Mouse (Mus musculus) cerebellum, postnatal 4 days (tissue): Measurements from ENCODE around the gene Bcar3.

Experiments
- DNase-seq, 2 experiments: peaks; one replicate each; pipeline ENCODE4 v3.0.0; 2022; ENCODE audit warnings: low spot score in 2 of 2, mixed read lengths in 1 of 2

The Bcar3 gene

DNA sequence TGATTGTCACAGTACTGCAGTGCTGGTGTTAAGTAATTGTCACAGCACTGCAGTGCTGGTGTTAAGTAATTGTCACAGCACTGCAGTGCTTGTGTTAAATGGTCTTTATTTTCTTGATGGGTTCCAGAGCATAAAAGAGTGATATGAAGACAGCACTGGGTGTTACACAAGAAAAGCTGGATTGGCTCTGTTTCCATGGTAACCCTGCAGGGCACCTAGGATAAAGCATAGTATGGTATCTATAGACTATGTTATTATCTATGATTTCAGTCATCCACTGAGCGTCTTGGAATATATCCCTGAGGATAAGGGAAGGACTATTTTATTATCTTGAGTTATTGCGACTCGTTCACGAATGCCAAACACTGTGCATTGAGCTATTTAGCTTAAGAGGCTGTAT, 162.9 kb downstream of the Bcar3 start:
- DNase-seq, result no peak

DNA sequence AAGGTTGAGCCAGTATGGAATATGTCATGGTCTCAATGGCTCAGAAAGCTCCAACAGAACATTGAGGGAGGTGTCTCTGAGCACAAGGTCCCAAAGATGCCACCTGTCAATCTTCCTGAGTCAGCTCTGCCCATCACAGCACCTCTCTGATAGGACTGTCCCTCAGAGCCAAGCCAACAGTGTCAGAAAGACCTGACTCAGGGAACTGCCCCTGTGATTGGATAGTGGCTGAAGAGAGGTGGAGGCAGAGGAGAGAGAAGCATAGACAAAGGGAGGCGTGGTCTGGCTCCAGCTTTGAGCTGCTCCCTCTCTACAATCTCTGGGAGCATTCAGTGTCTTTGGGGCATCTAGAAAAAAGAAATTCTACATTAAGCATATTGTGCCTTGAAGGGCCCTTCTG, 163.8 kb downstream of the Bcar3 start:
- no peak for DNase-seq

GRCm38 (mm10) chr3:122458743-122459142, 164.8 kb downstream of the Bcar3 start:
- DNase-seq, result no peak

- no peak for DNase-seq
Measured at GRCm38 (mm10) chr3:122460848-122461511, 167.0 kb downstream of the Bcar3 start.

GRCm38 (mm10) chr3:122461512-122461881, 167.6 kb downstream of the Bcar3 start:
- DNase-seq, result no peak

GRCm38 (mm10) chr3:122461932-122462871, 168.3 kb downstream of the Bcar3 start:
- peak in 1 of 2 experiments; percentile 37 for DNase-seq

DNA sequence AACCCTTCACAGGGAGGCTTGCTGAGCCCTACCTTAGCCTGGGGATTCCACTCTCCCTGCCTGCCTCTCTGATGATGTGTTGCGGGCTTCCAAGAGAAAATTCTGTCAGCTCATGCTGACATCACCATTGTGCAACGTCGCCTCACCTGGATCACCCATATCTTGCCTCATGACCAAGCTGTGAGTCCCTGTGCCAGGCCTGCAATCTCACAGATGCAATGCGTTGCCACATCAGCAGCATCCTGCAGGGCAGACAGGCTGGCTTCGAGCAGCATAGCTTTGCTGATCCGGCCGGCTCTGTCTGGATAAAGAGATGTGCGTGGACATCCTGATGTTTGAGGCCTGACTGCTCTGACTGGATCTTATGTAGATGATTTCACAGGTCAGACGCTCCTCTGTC, 169.2 kb downstream of the Bcar3 start:
- no peak for DNase-seq

GRCm38 (mm10) chr3:122466100-122466730, 172.3 kb downstream of the Bcar3 start:
- peak in 1 of 2 experiments; percentile 54 for DNase-seq

DNA sequence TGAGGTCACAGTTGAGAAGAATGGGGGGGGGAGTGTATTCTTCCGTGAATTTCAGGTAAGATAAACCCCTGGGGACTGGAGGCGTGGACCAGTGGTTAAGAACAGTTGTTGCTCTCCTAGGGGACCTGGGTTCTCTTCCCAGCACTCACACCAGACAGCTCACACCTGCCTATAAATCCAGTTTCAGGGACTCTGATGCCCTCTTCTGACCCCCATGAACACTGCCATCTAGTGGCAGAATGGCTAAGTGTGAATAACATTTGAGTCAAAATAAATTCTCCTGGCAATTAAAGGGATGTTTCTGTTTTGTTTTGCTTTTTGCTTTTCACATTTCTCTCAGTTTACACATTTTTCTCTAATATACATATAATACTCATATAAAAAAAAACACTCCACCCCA, 174.0 kb downstream of the Bcar3 start:
- DNase-seq, result no peak

DNA sequence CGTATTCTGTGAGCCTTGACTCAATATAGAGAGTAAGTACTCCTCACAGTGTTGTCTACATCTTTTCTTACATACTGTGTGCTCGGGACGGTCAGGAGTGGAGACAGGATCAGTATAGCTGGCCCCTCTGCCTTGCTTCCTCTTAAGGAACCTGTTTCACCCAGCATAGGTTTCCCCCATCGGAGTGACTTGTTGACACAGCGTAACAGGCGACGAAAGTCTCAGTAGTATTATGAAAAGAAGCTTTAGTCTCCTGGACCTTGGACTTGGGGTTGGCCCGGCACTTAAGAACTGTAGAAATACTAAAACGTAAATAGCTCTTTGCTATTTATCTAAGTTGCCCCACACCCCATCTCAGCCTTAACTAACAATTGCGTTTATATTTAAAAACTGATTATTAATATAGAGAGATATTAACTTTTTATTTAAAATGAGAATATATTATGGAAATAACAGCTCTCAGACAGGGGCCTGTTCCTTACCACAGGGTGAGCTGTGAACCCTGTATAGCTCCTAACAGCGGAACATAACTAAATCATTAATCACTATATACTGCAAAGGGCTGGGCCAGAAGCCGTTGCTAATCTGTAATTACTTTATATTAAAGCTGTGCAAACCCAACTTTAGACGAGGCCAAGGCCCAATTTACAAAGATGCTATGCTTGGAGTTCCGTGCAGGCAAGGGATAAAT, 176.5 kb downstream of the Bcar3 start:
- DNase-seq, result no peak

GRCm38 (mm10) chr3:122471017-122471721, 177.2 kb downstream of the Bcar3 start:
- DNase-seq, result no peak

DNA sequence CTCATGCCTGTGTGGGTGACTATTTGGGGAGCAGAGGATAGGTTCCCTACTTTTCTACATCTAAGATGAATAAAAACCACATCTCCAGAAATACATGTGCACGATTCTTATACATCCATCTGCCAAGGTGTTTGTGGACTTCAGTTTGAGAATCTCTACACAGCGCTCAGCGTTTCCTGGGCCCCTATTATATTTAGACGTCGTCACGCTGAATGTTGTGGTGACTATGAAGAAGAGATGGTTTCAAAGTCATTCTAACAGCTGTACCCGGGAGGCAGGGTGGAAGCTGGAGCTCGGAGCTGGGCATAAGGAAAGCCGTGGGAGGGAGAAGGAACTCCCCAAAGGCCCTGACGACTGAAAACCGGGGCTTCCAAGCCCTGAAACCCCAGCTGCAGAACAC, 178.5 kb downstream of the Bcar3 start:
- DNase-seq, result no peak

DNA sequence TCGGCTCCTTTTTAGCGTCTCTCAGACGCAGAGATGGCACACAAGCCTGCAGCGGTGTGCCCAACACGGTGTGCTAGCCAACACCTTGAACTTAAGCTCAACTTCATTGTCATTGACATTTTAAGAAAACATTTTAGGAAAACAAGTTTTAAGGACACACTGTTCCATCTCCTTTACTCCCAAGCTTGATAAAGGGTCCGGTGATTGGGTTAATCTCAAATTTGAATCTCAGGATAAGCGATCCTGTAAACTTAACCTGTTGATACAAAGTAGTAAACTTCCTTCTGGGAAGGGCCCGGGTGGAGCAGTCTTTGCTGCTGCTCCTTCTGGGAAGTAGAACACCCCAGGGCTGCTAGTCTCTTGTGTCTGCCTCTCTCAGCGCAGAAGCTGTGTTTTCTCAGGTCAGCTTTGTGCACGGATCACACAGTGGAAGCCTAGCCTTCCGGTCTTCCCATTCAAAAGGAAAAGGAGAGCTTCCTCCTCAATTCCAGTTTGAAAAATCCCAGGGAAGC, 179.6 kb downstream of the Bcar3 start:
- no peak for DNase-seq

DNA sequence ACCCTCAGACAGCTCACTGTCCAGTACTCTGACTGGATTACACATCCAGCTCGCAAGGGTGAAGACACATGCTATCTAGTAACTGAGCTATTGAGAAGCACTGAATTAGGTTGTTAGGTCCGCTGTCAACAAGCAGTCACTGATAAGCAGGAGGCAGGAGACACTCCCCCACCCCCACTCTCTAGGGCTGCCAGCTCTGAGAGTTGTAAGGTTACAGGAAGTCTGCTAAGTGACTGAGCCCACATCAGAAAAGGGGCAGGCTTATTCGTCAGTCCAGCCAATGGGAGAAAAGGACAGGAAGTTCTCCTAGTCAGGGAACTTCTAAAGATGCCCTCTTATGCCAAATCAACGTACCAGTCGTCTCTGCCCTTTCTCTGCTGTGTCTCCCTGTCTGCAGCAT, 180.1 kb downstream of the Bcar3 start:
- DNase-seq, result no peak

- no peak for DNase-seq
Measured at GRCm38 (mm10) chr3:122474796-122475195, 180.9 kb downstream of the Bcar3 start.

DNA sequence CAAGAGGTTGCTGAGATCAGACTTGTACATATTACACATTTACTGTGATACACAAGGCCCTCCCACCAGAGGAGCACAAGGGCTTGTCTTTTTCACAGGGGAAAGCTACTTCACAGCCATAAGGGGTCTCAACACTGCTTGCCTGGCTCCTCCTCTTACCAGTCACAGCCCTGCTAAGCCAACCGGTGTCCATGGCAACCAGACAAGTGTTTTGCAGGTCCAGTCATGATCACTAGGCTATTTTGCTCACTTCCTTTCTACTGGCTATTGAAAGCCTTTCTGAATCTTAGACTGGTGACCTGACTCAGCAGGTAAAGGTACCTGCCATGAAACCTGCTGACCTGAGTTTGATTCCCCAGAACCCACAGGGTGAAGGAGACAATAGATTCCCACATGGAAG, 181.8 kb downstream of the Bcar3 start:
- no peak for DNase-seq

GRCm38 (mm10) chr3:122476656-122477055, 182.7 kb downstream of the Bcar3 start:
- peak in 1 of 2 experiments; percentile 38 for DNase-seq

DNA sequence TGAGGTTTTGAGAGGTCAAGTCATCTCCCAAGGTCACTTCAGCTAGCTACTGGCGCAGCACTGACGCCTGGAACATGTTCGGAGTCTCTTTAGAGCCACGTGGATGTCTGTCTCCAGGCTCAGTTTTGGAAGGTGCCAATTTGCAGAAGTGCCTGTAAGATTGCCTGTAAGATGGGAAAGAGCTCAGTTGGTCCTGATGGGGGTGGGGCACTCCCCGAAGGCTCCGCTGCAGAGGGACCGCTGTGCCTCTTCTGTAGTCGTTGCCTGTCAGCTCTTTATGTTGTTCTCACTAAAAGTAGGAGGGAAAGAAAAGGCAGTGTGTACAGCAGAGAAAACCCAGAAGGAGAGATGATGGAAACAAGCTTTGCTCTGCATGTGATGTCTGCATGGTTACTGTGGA, 183.6 kb downstream of the Bcar3 start:
- no peak for DNase-seq

DNA sequence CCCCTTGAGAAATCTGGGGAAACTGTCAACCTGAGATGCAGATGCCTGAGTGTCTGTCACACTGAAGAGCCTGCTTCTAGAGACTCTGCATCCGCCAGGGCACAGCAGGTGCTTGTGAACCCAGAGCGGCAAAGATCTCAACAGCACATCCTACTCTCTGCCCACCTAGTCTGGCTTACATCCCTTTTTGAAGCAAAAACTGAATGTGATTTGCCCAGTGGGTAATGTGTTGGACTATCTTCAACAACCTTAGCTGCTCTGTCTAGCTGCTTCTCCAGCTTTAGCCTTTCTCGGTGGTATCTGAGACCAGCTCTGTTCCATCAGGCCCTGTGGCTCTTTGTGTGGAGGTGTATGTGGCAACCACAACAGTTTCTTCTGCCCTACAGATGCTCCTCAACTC, 184.8 kb downstream of the Bcar3 start:
- no peak for DNase-seq

DNA sequence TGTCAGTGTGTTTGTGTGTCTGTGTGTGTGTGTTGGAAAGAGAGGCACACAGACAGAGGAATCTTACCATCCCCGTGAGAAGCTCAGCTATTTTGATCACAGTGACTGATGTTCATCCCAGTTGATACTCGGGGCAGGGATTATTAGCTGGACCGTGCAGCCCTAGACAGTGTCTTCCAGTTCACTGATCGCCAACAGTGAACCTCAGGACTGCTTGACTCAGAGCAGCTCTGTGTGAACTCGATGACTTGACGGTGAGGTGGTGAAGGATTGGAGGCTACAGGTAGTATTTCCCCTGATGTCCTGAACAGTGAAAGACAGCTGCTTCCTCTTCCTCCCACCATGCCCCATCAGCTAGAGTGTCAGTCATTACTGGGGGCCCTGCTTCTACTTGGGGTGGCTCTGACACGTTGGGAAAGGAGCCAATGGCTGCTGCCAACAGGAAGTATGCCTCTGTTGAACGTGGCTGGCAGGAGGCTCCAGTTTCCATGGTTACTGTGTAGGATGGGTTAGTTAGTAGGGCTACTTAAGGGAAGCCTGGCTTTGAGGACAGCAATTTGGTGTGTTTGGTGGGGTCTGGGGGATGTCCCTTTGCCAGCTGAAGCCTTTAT, 186.2 kb downstream of the Bcar3 start:
- DNase-seq, result peak in 1 of 2 experiments; percentile 57

DNA sequence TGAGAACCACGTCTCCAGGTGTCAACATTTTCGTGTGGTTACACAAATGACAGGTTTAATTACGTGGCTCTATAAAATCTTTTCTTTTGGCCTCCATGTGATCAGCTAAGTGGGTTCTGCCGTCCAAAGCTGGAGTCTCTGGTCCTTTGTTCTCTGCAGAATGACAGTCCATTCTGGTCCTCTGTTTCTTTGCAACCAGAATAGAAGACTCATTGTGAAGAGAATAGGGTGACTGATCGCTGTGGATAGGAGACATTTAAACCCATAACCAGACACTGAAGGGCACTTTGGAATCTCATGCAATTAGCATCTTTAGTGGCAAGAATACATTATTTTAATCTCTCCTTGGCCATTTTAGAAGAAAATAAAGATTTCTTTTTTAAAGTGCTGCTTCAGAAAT, 187.1 kb downstream of the Bcar3 start:
- no peak for DNase-seq
